Mouse (Mus musculus) neural tube, embryonic 11.5 days (tissue): ENCODE results near the gene Hipk4. TPM values are rescaled to one million over a fixed set of nuclear protein-coding genes. Genes with fewer than 3 reads are reported as not detected.

Experiments used
- ATAC-seq: fragments of 200-750 bp; cut with Nextera tagmentation; 2 replicates; pipeline ENCODE4 v1.8.0; 2017; ENCODE audit warnings: moderate number of reproducible peaks, mild to moderate bottlenecking, moderate TSS enrichment, moderate library complexity; ENCODE audit not compliant: insufficient read depth, low FRiP score, low TSS enrichment
- DNase-seq: peaks from one replicate; pipeline ENCODE4 v3.0.0-alpha.2; 2015; ENCODE audit warnings: low spot score
- H3K27ac ChIP-seq: fragments of 300-500 bp; sonication (generic); 2 replicates; pipeline ENCODE4 v1.5.1; 2014; ENCODE audit warnings: low read depth, mild to moderate bottlenecking, low read length
- H3K27me3 ChIP-seq: fragments of 300-500 bp; sonication (generic); 2 replicates; pipeline ENCODE4 v1.6.1; 2014; ENCODE audit warnings: mild to moderate bottlenecking, low read length, mixed read lengths; ENCODE audit not compliant: control insufficient read depth, insufficient read depth
- H3K36me3 ChIP-seq: fragments of 300-500 bp; sonication (generic); 2 replicates; pipeline ENCODE4 v1.6.1; 2014; ENCODE audit warnings: mild to moderate bottlenecking, low read length, moderate library complexity, mixed read lengths; ENCODE audit not compliant: control insufficient read depth, insufficient read depth
- H3K4me1 ChIP-seq: fragments of 300-500 bp; sonication (generic); 2 replicates; pipeline ENCODE4 v1.6.1; 2014; ENCODE audit warnings: low read length, mixed read lengths; ENCODE audit not compliant: control insufficient read depth, insufficient read depth
- H3K4me2 ChIP-seq: fragments of 300-500 bp; sonication (generic); 2 replicates; pipeline ENCODE4 v1.6.1; 2014; ENCODE audit warnings: low read depth, mild to moderate bottlenecking, moderate library complexity
- H3K4me3 ChIP-seq: fragments of 300-500 bp; sonication (generic); 2 replicates; pipeline ENCODE4 v1.5.1; 2014; ENCODE audit warnings: low read depth, low read length
- H3K9ac ChIP-seq: fragments of 300-500 bp; sonication (generic); 2 replicates; pipeline ENCODE4 v1.6.1; 2014; ENCODE audit warnings: mild to moderate bottlenecking, low read length
- H3K9me3 ChIP-seq: fragments of 300-500 bp; sonication (generic); 2 replicates; pipeline ENCODE4 v1.6.1; 2016; ENCODE audit warnings: low read length; ENCODE audit not compliant: control insufficient read depth
- WGBS: fragments of 180-500 bp; shearing (Covaris S2); extraction: QIAGEN DNeasy Blood & Tissue Kit; methylation state at CpG from one replicate; pipeline ENCODE4 v1.1.7; 2014; 5-methylcytosine and 5-hydroxymethylcytosine counted together
- polyA plus RNA-seq: library from polyadenylated mRNA; unstranded; fragments of >200 nt; fragmentation: Nextera tagmentation; extraction: Ambion mirVana; gene quantifications from 2 replicates; pipeline ENCODE4 v1.2.1, GENCODE M21; 2014

The Hipk4 gene
- polyA plus RNA-seq, 1 experiment from 2014 or later = 0.50 TPM

DNA sequence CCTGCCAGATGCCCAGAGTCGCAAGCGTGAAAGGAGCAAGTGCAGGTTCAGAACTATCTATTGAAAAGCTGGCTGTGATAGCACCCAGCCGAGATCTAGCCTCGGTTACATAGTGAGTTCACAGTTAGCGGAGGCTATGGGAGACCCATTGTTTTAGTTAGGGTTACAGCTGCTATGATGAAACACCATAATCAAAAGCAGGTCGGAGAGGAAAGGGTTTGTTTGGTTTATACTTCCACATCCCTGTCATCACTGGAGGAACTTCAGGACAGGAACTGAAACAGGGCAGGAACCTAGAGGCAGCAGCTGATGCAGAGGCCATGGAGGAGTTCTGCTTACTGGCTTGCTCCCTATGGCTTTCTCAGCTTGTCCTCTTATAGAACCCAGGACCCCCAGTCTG is 54.5 kb downstream of the Hipk4 start:
- H3K36me3 ChIP-seq = peaks cover 8% of the 10 kb centered on the region
- H3K9me3 ChIP-seq = no peaks in the 10 kb centered on the region
- H3K9ac ChIP-seq = no peak overlapping the region
- no peak overlapping the region for H3K4me2 ChIP-seq
- no peaks in the 10 kb centered on the region for H3K27me3 ChIP-seq
- H3K4me1 ChIP-seq = no peaks in the 10 kb centered on the region
- no peak overlapping the region for H3K27ac ChIP-seq
- ATAC-seq = no peak
- no peak for DNase-seq
- H3K4me3 ChIP-seq = no peak overlapping the region
- 92% methylated on average over 6 of the region's 6 CpGs for WGBS

DNA sequence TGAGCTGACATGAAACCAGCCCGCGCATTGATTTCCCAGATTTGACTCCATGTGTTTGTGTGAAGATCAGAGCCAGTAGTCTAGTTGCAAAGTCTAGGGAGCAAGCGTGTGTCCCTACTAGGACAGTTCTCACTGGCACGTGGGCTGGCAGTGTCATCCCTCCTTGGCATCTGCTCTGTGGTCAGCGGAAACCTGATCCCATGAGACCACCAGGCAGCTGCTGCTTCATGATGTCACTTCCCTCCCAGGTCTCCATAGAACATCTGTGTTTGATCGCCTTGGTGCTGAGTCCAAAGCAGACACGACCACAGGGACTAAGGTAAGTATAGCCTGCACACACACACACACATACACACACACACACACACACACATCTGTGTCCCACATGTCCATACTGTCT is 55.4 kb downstream of the Hipk4 start:
- Histone ChIP-seq H3K4me1 (no peaks in the 10 kb centered on the region), H3K9ac (no peak overlapping the region), H3K9me3 (no peaks in the 10 kb centered on the region), H3K4me3 (no peak overlapping the region), H3K27ac (no peak overlapping the region), H3K27me3 (no peaks in the 10 kb centered on the region), H3K4me2 (no peak overlapping the region), H3K36me3 (peaks cover 8% of the 10 kb centered on the region)
- no peak for ATAC-seq
- WGBS = 71% methylated on average over 7 of the region's 7 CpGs
- DNase-seq = no peak

DNA sequence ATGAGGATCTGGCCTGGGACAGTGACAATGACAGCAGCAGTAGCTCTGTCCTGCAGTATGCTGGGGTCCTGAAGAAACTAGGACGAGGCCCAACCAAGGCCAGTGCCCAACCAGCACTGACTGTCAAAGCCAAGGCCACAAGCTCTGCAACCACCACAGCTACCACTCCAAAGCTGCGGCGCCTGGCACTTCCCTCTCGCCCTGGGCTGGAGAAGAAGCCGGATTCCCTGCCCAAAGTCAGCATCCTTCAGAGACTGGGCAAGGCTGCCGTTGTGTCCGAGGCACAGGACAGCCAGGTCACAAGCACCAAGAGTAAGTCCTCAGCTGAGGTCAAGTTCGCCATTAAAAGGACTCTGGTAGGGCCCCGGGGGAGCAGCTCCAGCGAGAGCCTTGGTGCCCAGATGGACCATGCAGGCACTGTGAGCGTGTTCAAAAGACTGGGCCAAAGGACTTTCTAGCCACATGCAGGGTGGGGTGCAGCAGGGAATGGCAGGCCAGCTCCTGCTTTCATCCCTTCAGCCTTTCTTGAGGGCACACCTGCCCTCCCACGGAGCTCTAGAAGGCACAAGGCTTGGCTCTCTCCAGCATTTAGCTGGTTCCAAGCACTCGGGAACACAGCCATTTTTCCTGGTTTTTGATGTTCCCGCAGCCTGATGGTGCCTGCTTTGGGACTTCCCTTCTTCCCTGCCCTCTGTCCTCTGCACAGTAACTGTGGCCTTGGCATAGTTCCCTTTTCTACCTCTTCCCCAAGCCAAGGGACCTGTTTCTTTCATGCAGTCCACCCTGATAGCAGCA is 57.5 kb downstream of the Hipk4 start:
- Histone ChIP-seq H3K27me3 (no peaks in the 10 kb centered on the region), H3K4me3 (no peak overlapping the region), H3K36me3 (peaks cover 6% of the 10 kb centered on the region), H3K27ac (no peak overlapping the region), H3K4me2 (no peak overlapping the region), H3K9ac (no peak overlapping the region), H3K9me3 (no peaks in the 10 kb centered on the region), H3K4me1 (no peaks in the 10 kb centered on the region)
- ATAC-seq (no peak), DNase-seq (no peak)
- 92% methylated on average over 14 of the region's 14 CpGs for WGBS

Other genes starting within 250 kb of the Hipk4 start
- gene Ltbp4, start 185.6 kb upstream of the Hipk4 start, polyA plus RNA-seq = 7.0 and 8.0 TPM in 2 replicates
- 52.8 and 55.2 TPM in 2 replicates for gene Shkbp1, start 167.2 kb upstream of the Hipk4 start, polyA plus RNA-seq
- not detected in 2 replicates for gene Gm20479, start 165.8 kb upstream of the Hipk4 start, polyA plus RNA-seq
- gene Sptbn4, start 75.6 kb upstream of the Hipk4 start, polyA plus RNA-seq = 0.23 and 0.34 TPM in 2 replicates
- gene Blvrb, start 75.3 kb upstream of the Hipk4 start, polyA plus RNA-seq = 34.3 and 34.5 TPM in 2 replicates
- 22.8 and 24.0 TPM in 2 replicates for gene Sertad3, start 49.5 kb upstream of the Hipk4 start, polyA plus RNA-seq
- gene Sertad1, start 36.4 kb upstream of the Hipk4 start, polyA plus RNA-seq = 17.0 and 18.4 TPM in 2 replicates
- 0.99 and 1.3 TPM in 2 replicates for gene Prx, start 23.9 kb upstream of the Hipk4 start, polyA plus RNA-seq
- 72.0 and 73.9 TPM in 2 replicates for gene Pld3, start 30.0 kb downstream of the Hipk4 start, polyA plus RNA-seq
- gene 2310022A10Rik, start 30.0 kb downstream of the Hipk4 start, polyA plus RNA-seq = 28.4 and 28.9 TPM in 2 replicates
- gene Akt2, start 68.3 kb downstream of the Hipk4 start, polyA plus RNA-seq = 72.0 and 72.9 TPM in 2 replicates
- gene Ttc9b, start 130.6 kb downstream of the Hipk4 start, polyA plus RNA-seq = 10.2 and 11.2 TPM in 2 replicates
- gene Map3k10, start 151.3 kb downstream of the Hipk4 start, polyA plus RNA-seq = 9.0 and 12.5 TPM in 2 replicates
- 5.0 and 6.1 TPM in 2 replicates for gene Zfp607b, start 166.1 kb downstream of the Hipk4 start, polyA plus RNA-seq
- gene Zfp60, start 208.1 kb downstream of the Hipk4 start, polyA plus RNA-seq = 83.7 and 84.7 TPM in 2 replicates